Mouse (Mus musculus) layer of hippocampus, adult 11-12 months (tissue): ENCODE measurements around the gene Cnih2.

Experiments
- DNase-seq: peaks from one replicate; pipeline ENCODE4 v3.0.0; 2022; ENCODE audit warnings: low spot score

Cnih2 gene

GRCm38 (mm10) chr19:5067867-5068569, 30.3 kb downstream of the Cnih2 start, which contains the start of gene Cd248:
Gene Cd248 (plus strand): TSS chr19:5068078.
- no peak for DNase-seq

GRCm38 (mm10) chr19:5067040-5067799, 31.1 kb downstream of the Cnih2 start:
- no peak for DNase-seq

- no peak for DNase-seq
These were observed 33.2 kb downstream of the Cnih2 start for GRCm38 (mm10) chr19:5065104-5065503.

GRCm38 (mm10) chr19:5062446-5062845, 35.9 kb downstream of the Cnih2 start:
- DNase-seq = no peak

GRCm38 (mm10) chr19:5062041-5062440, 36.3 kb downstream of the Cnih2 start:
- no peak for DNase-seq

GRCm38 (mm10) chr19:5060365-5061330, 37.7 kb downstream of the Cnih2 start:
- no peak for DNase-seq

GRCm38 (mm10) chr19:5058801-5059771, 39.2 kb downstream of the Cnih2 start:
- DNase-seq = no peak

GRCm38 (mm10) chr19:5057876-5058775, 40.2 kb downstream of the Cnih2 start:
- DNase-seq = no peak

- no peak for DNase-seq
These were observed 42.1 kb downstream of the Cnih2 start for GRCm38 (mm10) chr19:5056251-5056650.

GRCm38 (mm10) chr19:5053909-5054308, 44.4 kb downstream of the Cnih2 start:
- DNase-seq = peak; percentile 63

GRCm38 (mm10) chr19:5052853-5053252, 45.5 kb downstream of the Cnih2 start:
- no peak for DNase-seq

GRCm38 (mm10) chr19:5052166-5052822, 46.0 kb downstream of the Cnih2 start:
- no peak for DNase-seq

- DNase-seq = no peak
These were observed 46.8 kb downstream of the Cnih2 start for GRCm38 (mm10) chr19:5051515-5051914.

- no peak for DNase-seq
These were observed 47.3 kb downstream of the Cnih2 start for GRCm38 (mm10) chr19:5051031-5051430.

GRCm38 (mm10) chr19:5050047-5050905, 48.0 kb downstream of the Cnih2 start, which contains the start of gene Rin1:
Gene Rin1 (plus strand): TSS chr19:5050481.
- DNase-seq = peak; percentile 78

- no peak for DNase-seq
These were observed 49.0 kb downstream of the Cnih2 start for GRCm38 (mm10) chr19:5049325-5049724.

GRCm38 (mm10) chr19:5048138-5049056, 49.9 kb downstream of the Cnih2 start:
- peak; percentile 67 for DNase-seq
